In the genomic region with DNA sequence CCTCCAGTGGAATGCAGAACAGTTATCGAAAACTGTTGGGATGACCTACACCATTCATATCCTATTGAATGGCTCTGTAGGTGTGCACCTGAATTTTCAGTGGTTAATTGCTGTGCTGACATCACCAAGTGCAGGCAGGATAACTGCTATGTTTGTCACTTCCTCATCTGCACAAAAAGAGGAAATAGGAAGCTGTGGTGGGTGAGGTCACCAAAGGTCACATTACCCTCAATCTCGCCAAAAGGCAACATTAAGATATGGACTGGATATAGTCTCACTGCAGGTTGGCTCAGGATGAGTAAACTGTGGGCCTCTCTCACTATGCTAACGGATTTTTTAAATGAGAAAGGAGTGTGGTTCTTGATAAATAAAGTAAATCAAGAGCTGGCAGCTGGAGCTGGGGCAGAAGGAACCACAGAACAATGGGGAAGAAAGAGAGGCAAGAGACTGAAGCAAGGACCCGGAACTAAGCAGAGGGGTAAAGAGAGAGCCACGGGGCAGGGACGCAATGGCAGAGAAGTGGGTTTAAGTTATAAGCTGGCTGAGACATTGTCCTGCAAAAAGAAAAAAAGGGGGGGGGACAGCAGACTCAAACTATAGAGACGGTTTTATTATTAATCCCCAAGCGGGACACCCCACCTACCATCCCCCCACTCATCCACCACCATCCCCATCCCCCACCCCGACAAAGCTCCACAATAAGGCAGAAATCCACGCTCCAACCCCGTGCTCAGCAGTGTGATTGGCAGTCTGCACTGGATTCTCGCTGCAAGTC, we compare ENCODE assay signal across 15 mouse cellular contexts.
DNase-seq lines count a peak whose midpoint lies in the region; ATAC-seq lines count a peak whose summit lies in the region.
"Had no signal": no experiment of that assay in that cellular context is flagged by ENCODE, and none has a peak within 500 bp of the region (broad histone marks: within the 10 kb centered on the region; RNA-seq: fewer than 3 reads in every experiment).

No protein-coding gene starts in this region.

- DNase-seq in embryo, embryonic 9.5 days (ENCODE audit: extremely low spot score): peak; percentile 5
- DNase-seq in embryo, embryonic 10 days (ENCODE audit: low spot score): no peak
- no peak for DNase-seq in midbrain, embryonic 10.5 days (ENCODE audit: low spot score)
- DNase-seq in ovary, adult 18-20 months (ENCODE audit: low spot score): no peak
- DNase-seq in limb, embryonic 10.5 days (ENCODE audit: low spot score): no peak
- DNase-seq: adrenal gland, adult 8-10 months; cerebellum, adult 2 months; kidney, adult 9 months; thymus, postnatal 14 days had no signal

- H3K27ac ChIP-seq in midbrain, embryonic 10.5 days (replicated peaks): peak overlapping the region; percentile 50; the same call in 1 of the 2 replicates
- no peak overlapping the region for H3K27ac ChIP-seq in midbrain, embryonic 15.5 days
- no peak overlapping the region for H3K27ac ChIP-seq in limb, embryonic 10.5 days
- H3K27ac ChIP-seq: heart, embryonic 13.5 days; hindbrain, embryonic 15.5 days had no signal

- ATAC-seq in midbrain, embryonic 15.5 days (replicated peaks): no peak
- peak; percentile 98 for ATAC-seq in granulocyte monocyte progenitor cell, adult 5-6 weeks (replicated peaks; ENCODE audit: poor library complexity, severe bottlenecking)
- ATAC-seq in neutrophil, adult 5-6 weeks (ENCODE audit: extremely low read depth, insufficient number of reproducible peaks, low FRiP score, poor library complexity, severe bottlenecking): peak; percentile 95
- ATAC-seq: forebrain, embryonic 14.5 days had no signal

- 33% methylated on average over 12 of the region's 12 CpGs for WGBS in midbrain, embryonic 10.5 days
- 22% methylated on average over 12 of the region's 12 CpGs for WGBS in midbrain, embryonic 15.5 days
- WGBS in limb, embryonic 10.5 days: 78% methylated on average over 12 of the region's 12 CpGs

- H3K27me3 ChIP-seq in midbrain, embryonic 10.5 days (ENCODE audit: low read depth, poor library complexity, severe bottlenecking): no peaks in the 10 kb centered on the region
- no peaks in the 10 kb centered on the region for H3K27me3 ChIP-seq in midbrain, embryonic 15.5 days (replicated peaks)
- H3K27me3 ChIP-seq in limb, embryonic 10.5 days (ENCODE audit: low read depth, poor library complexity, severe bottlenecking): no peaks in the 10 kb centered on the region
- H3K27me3 ChIP-seq: heart, embryonic 13.5 days; hindbrain, embryonic 15.5 days had no signal

- 0 out of 2 replicates have a peak overlapping the region, but pooled peaks have one; percentile 12 for H3K4me3 ChIP-seq in midbrain, embryonic 10.5 days
- no peak overlapping the region for H3K4me3 ChIP-seq in midbrain, embryonic 15.5 days
- no peak overlapping the region for H3K4me3 ChIP-seq in limb, embryonic 10.5 days
- H3K4me3 ChIP-seq: heart, embryonic 13.5 days; hindbrain, embryonic 15.5 days had no signal

- H3K9me3 ChIP-seq in midbrain, embryonic 10.5 days (replicated peaks): no peaks in the 10 kb centered on the region
- no peaks in the 10 kb centered on the region for H3K9me3 ChIP-seq in midbrain, embryonic 15.5 days
- no peaks in the 10 kb centered on the region for H3K9me3 ChIP-seq in limb, embryonic 10.5 days (replicated peaks)
- H3K9me3 ChIP-seq: heart, embryonic 13.5 days; hindbrain, embryonic 15.5 days had no signal

- H3K4me1 ChIP-seq in midbrain, embryonic 10.5 days: peaks cover 14% of the 10 kb centered on the region
- H3K4me1 ChIP-seq in midbrain, embryonic 15.5 days: peaks cover 7% of the 10 kb centered on the region; the same call in 1 of the 2 replicates
- H3K4me1 ChIP-seq in limb, embryonic 10.5 days: no peaks in the 10 kb centered on the region
- H3K4me1 ChIP-seq: heart, embryonic 13.5 days; hindbrain, embryonic 15.5 days had no signal

- H3K36me3 ChIP-seq in midbrain, embryonic 10.5 days: no peaks in the 10 kb centered on the region
- no peaks in the 10 kb centered on the region for H3K36me3 ChIP-seq in midbrain, embryonic 15.5 days (replicated peaks)
- no peaks in the 10 kb centered on the region for H3K36me3 ChIP-seq in limb, embryonic 10.5 days
- H3K36me3 ChIP-seq: heart, embryonic 13.5 days; hindbrain, embryonic 15.5 days had no signal

- no peak overlapping the region for H3K9ac ChIP-seq in midbrain, embryonic 15.5 days
- H3K9ac ChIP-seq: heart, embryonic 13.5 days; hindbrain, embryonic 15.5 days had no signal

- no peak overlapping the region for H3K4me2 ChIP-seq in midbrain, embryonic 15.5 days
- H3K4me2 ChIP-seq: heart, embryonic 13.5 days; hindbrain, embryonic 15.5 days had no signal
